Mouse (Mus musculus) hindbrain, embryonic 13.5 days (tissue): Measurements from ENCODE around the gene Sycp3. TPM values are rescaled to one million over a fixed set of nuclear protein-coding genes. Genes with fewer than 3 reads are reported as not detected.
A peak's percentile ranks its signal among the peaks of the same experiment; 100 is the strongest.

Experiments
- ATAC-seq: fragments of 200-750 bp; cut with Nextera tagmentation; 2 replicates; pipeline ENCODE4 v1.8.0; 2017; ENCODE audit warnings: moderate TSS enrichment; ENCODE audit not compliant: low FRiP score
- H3K27ac ChIP-seq: fragments of 300-500 bp; sonication (generic); 2 replicates; pipeline ENCODE4 v1.5.1; 2015; ENCODE audit warnings: inconsistent platforms, mild to moderate bottlenecking, moderate library complexity
- H3K27me3 ChIP-seq: fragments of 300-500 bp; sonication (generic); 2 replicates; pipeline ENCODE4 v1.6.1; 2015; ENCODE audit warnings: mild to moderate bottlenecking, inconsistent platforms
- H3K36me3 ChIP-seq: fragments of 300-500 bp; sonication (generic); 2 replicates; pipeline ENCODE4 v1.6.1; 2015; ENCODE audit warnings: mild to moderate bottlenecking, inconsistent platforms
- H3K4me1 ChIP-seq: fragments of 300-500 bp; sonication (generic); replicated peaks from 2 replicates; pipeline ENCODE4 v1.6.1; 2015; ENCODE audit warnings: inconsistent platforms
- H3K4me2 ChIP-seq: fragments of 300-500 bp; sonication (generic); 2 replicates; pipeline ENCODE4 v1.6.1; 2015; ENCODE audit warnings: inconsistent platforms, mild to moderate bottlenecking, moderate library complexity
- H3K4me3 ChIP-seq: fragments of 300-500 bp; sonication (generic); 2 replicates; pipeline ENCODE4 v1.5.1; 2015; ENCODE audit warnings: mild to moderate bottlenecking, inconsistent platforms
- H3K9ac ChIP-seq: fragments of 300-500 bp; sonication (generic); 2 replicates; pipeline ENCODE4 v1.6.1; 2015; ENCODE audit warnings: mild to moderate bottlenecking, inconsistent platforms
- H3K9me3 ChIP-seq: fragments of 300-500 bp; sonication (generic); 2 replicates; pipeline ENCODE4 v1.6.1; 2016; ENCODE audit warnings: inconsistent platforms
- WGBS: fragments of 180-500 bp; shearing (Covaris S2); methylation state at CpG from one replicate; pipeline ENCODE4 v1.1.7; 2015; 5-methylcytosine and 5-hydroxymethylcytosine counted together
- polyA plus RNA-seq: library from polyadenylated mRNA; unstranded; fragments of >200 nt; fragmentation: Nextera tagmentation; extraction: Ambion mirVana; gene quantifications from 2 replicates; pipeline ENCODE4 v1.2.1, GENCODE M21; 2015

Gene Sycp3
- polyA plus RNA-seq = 0.14 and 0.43 TPM in 2 replicates

GRCm38 (mm10) chr10:88459502-88459992 is at the start of gene Sycp3:
Gene Sycp3, plus strand, starts transcription at chr10:88459569.
- Histone ChIP-seq H3K9ac (no peak within 1 kb of the TSS), H3K27me3 (no peaks in the 10 kb centered on the region), H3K36me3 (no peaks in the 10 kb centered on the region), H3K4me3 (no peak within 1 kb of the TSS), H3K27ac (no peak within 1 kb of the TSS), H3K4me2 (no peak within 1 kb of the TSS), H3K9me3 (no peaks in the 10 kb centered on the region), H3K4me1 (no peaks in the 10 kb centered on the region)
- 0 out of 2 replicates have a peak, but pooled peaks have one; percentile 43 for ATAC-seq
- 89% methylated on average over 33 of the region's 33 CpGs for WGBS

DNA sequence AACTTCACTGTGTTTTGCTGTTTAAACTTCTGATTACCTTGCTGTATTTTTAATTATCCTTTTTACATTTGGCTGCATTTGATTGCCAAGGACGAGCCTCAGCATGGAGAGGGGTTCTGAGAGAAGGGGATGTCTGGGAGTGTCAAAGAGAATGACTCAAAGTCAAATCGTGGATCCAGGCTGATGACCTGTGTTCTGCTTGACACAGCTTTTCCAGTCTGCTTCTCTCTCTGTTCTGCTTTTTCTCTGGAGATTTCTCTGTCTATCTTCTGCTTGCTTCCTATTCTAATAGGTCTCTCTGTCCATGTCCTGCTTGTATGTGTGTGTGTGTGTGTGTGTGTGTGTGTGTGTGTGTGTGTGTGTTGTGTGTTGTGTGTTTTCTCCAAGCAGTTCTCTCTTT is 49.6 kb upstream of the Sycp3 start:
- Histone ChIP-seq H3K27ac (no peak overlapping the region), H3K27me3 (no peaks in the 10 kb centered on the region), H3K36me3 (peaks cover under 1% of the 10 kb centered on the region), H3K9ac (no peak overlapping the region), H3K4me1 (0 out of 2 replicates have a peak, but pooled peaks cover 6% of the 10 kb centered on the region), H3K4me3 (no peak overlapping the region), H3K4me2 (no peak overlapping the region), H3K9me3 (no peaks in the 10 kb centered on the region)
- WGBS = 76% methylated on average over 2 of the region's 2 CpGs
- ATAC-seq = no peak

DNA sequence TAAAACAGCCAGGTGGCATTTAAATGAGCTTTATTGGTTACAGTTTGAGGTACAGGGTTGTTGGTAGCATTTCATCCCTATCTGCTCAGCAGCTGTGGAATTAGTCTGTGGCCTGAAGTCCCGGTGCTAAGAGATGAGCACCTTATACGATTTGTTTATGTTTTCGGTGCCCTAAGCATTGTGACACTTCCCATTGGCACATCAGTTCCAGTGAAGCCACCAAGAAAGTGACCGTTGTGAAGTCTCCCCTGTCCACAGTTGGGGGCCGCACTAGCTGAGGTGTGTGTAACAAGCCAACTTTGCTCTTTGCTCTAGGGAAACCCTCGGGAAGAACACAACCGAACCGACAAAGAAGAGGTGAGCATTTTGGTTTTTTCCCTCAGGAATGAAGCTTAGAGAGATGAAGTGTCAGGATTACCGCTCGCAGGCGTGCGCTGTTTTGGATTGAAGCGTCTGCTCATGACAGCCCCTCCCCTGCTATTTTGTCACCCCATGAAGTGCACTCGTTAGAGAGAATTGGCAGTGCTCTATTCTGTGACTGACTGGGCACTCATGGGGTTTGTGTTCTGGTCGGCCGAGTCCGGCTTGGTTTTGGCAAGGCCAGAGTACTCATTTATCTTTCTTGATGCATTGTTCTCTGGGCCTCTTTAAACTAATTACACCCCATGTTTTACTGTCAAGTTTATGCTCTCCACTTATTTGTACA is 46.9 kb upstream of the Sycp3 start:
- 68% methylated on average over 17 of the region's 17 CpGs for WGBS
- no peak overlapping the region for H3K9ac ChIP-seq
- no peak overlapping the region for H3K4me3 ChIP-seq
- peaks cover 21% of the 10 kb centered on the region for H3K36me3 ChIP-seq
- H3K9me3 ChIP-seq = no peaks in the 10 kb centered on the region
- no peak overlapping the region for H3K4me2 ChIP-seq
- 0 out of 2 replicates have a peak, but pooled peaks cover 6% of the 10 kb centered on the region for H3K4me1 ChIP-seq
- no peak overlapping the region for H3K27ac ChIP-seq
- no peaks in the 10 kb centered on the region for H3K27me3 ChIP-seq
- no peak; the same call in 1 of the 2 replicates for ATAC-seq

GRCm38 (mm10) chr10:88417686-88418085 is 41.7 kb upstream of the Sycp3 start:
- Histone ChIP-seq H3K27ac (no peak overlapping the region), H3K4me3 (no peak overlapping the region), H3K4me2 (no peak overlapping the region), H3K36me3 (peaks cover 65% of the 10 kb centered on the region), H3K9ac (no peak overlapping the region), H3K9me3 (no peaks in the 10 kb centered on the region), H3K27me3 (no peaks in the 10 kb centered on the region), H3K4me1 (0 out of 2 replicates have a peak, but pooled peaks cover under 1% of the 10 kb centered on the region)
- no peak for ATAC-seq
- WGBS = 83% methylated on average over 5 of the region's 5 CpGs

DNA sequence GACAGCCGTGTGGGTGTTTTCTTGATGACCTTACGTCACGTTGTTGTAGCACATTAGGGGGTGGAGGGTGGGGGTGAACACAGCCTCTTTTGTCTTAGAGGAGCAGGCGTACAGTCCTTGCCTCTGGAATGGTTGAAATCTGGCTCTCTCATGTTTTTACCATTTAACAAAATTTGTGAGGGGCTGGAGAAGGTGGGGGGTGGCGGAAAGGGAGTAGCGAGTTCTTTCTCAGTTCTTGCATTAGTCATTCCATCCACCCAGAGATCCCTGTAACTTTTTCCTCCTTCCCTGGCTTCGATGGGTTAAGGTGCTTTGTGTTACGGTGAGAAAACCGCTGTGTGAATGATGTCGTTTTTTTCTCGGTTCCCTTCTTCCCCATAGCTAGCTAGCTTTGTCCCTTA is 39.2 kb upstream of the Sycp3 start:
- Histone ChIP-seq H3K27ac (no peak overlapping the region), H3K4me3 (no peak overlapping the region), H3K9ac (no peak overlapping the region), H3K27me3 (no peaks in the 10 kb centered on the region), H3K9me3 (no peaks in the 10 kb centered on the region), H3K4me1 (no peaks in the 10 kb centered on the region), H3K4me2 (no peak overlapping the region), H3K36me3 (peaks cover 69% of the 10 kb centered on the region)
- no peak for ATAC-seq
- 76% methylated on average over 11 of the region's 11 CpGs for WGBS

DNA sequence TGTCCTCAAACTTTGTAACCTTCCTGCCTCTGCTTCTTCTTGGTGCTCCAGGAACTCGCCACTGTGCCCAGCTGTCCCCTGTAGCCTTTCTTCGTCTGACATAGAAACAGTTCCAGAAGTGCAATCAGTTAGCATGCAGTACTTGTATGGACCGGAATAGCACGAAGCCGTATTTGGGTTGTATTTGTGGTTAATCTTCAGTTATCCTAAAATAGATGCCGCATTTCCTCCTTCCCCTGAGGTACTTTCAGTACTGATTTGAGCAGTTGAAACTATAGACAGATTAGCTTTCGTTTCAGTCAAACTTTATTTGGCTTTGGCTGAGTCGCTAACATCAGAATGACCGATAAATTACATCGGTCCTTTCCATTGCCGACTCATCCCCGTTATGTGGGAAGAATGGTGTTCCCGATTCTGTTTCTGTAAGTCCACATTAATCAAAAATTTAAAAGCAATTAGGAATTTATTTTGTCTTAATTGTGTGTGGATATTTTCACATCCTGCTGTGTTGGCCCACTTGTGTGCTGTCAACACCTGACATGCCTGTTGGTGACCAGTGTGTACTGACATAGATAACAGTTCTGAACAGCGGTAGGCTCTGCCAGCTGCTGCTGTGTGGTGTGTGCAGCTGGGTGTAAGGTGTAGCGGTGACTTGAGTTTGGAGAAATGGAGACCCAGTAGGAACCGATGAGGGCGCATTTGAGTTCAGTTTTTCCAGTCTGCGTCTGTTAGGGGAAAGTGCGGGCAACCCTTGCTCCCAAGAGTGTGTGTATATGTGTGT is 38.5 kb upstream of the Sycp3 start:
- Histone ChIP-seq H3K9me3 (no peaks in the 10 kb centered on the region), H3K4me1 (no peaks in the 10 kb centered on the region), H3K27me3 (no peaks in the 10 kb centered on the region), H3K27ac (no peak overlapping the region), H3K4me3 (no peak overlapping the region), H3K36me3 (peaks cover 61% of the 10 kb centered on the region), H3K9ac (no peak overlapping the region), H3K4me2 (no peak overlapping the region)
- WGBS = 94% methylated on average over 19 of the region's 19 CpGs
- no peak for ATAC-seq

DNA sequence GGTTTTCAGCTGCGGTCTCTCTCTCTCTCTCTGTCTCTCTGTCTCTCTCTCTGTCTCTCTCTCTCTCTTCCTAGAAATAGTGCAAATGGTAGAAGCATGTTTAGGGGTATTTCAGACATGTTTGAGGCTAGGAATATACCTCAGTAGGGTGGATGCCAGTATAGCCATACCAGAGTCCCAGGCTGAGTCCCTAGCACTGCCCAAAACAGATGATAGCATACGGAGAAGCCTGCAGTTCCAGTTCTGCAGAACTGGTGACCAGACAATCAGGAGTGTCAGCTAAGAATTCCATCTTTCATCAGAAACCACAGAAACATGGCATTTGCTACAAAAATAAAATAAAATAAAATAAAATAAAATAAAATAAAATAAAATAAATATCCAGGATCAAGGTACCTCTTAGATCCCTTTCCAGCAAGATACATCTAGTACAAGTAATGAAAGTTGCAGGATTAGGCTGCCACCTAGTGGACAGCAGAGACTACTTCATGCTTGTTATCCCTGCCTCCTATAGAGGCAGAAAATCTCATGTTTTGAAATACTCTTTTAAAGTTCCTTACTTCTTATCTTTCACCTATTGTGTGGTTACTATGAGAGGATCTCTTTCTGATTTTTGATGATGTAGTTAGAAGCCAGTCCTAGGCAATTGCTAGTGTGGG is 33.1 kb upstream of the Sycp3 start:
- ATAC-seq = peak; percentile 84; the same call in 1 of the 2 replicates
- Histone ChIP-seq H3K9me3 (no peaks in the 10 kb centered on the region), H3K27me3 (no peaks in the 10 kb centered on the region), H3K27ac (no peak overlapping the region), H3K4me3 (no peak overlapping the region), H3K4me1 (no peaks in the 10 kb centered on the region), H3K9ac (no peak overlapping the region), H3K36me3 (peaks cover 53% of the 10 kb centered on the region), H3K4me2 (no peak overlapping the region)
- 94% methylated on average over 2 of the region's 2 CpGs for WGBS

DNA sequence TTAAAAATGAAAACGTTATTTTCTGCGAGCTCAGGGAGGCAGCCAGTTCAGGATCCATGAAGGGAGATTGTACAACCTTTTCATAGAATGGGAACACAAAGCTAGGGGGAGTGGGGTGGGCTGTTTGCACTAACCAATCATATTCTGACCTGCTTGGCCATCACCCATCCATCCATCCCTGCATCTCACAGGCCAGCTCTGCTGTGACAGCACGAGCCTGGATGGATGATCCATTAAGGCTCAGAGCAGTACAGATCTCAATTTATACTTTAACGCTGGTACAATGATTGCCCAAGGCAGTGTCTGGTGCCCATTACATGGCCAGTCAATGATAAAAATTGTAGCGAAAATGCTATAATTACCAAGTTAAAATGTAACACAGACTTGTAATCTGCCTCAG is 32.5 kb upstream of the Sycp3 start:
- no peak overlapping the region for H3K4me3 ChIP-seq
- peaks cover 52% of the 10 kb centered on the region for H3K36me3 ChIP-seq
- H3K9ac ChIP-seq = peak overlapping the region; percentile 40
- H3K9me3 ChIP-seq = no peaks in the 10 kb centered on the region
- H3K27ac ChIP-seq = no peak overlapping the region
- H3K4me2 ChIP-seq = no peak overlapping the region
- H3K4me1 ChIP-seq = no peaks in the 10 kb centered on the region
- H3K27me3 ChIP-seq = no peaks in the 10 kb centered on the region
- WGBS = 64% methylated on average over 5 of the region's 5 CpGs
- ATAC-seq = 0 out of 2 replicates have a peak, but pooled peaks have one; percentile 40

DNA sequence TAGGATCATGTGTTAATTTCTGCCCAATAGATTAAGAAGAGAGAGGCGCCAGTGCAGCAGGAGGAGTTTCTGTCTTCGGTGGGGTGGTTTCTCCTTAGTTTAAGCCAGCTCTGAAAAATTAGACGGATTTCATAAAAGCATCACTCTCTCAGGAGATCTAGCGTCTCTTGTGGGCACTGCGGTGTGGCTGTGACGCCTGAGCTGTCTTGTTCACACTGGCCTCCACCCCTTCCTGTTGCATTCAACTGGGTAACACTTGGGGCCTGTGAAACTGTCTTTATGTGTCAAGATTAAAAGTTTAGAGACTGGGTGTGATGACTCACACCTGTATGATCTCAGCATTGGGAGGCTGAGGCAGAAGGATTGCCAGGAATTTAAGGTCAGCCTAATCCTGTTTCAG is 31.4 kb upstream of the Sycp3 start:
- ATAC-seq = no peak
- 93% methylated on average over 6 of the region's 6 CpGs for WGBS
- H3K36me3 ChIP-seq = peaks cover 50% of the 10 kb centered on the region

DNA sequence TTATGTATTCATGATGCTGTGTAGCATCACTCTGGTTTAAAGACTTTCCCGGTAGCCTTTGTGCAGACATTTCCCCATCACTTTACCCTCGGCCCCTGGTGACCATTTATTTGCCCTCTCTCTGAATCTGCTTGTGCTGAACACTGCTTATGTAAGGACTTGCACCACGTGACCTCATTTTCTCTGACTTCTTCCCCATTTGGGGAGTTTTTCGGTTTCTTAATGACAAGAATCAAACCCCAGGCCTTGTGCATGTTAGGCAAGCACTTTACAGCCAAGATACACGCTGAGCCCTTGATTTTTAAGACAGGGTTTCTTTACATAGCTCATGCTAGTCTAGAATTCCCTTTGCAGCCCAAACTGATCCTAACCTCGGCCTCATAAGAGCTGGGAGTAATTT is 18.1 kb upstream of the Sycp3 start:
- ATAC-seq = no peak
- peaks cover 52% of the 10 kb centered on the region for H3K36me3 ChIP-seq
- no peak overlapping the region for H3K27ac ChIP-seq
- no peak overlapping the region for H3K4me3 ChIP-seq
- no peaks in the 10 kb centered on the region for H3K27me3 ChIP-seq
- no peaks in the 10 kb centered on the region for H3K4me1 ChIP-seq
- H3K4me2 ChIP-seq = no peak overlapping the region
- no peaks in the 10 kb centered on the region for H3K9me3 ChIP-seq
- 91% methylated on average over 6 of the region's 6 CpGs for WGBS
- no peak overlapping the region for H3K9ac ChIP-seq

More for the DNA sequence above, 31.4 kb upstream of the Sycp3 start:
- H3K4me1 ChIP-seq = no peaks in the 10 kb centered on the region
- no peak overlapping the region for H3K4me3 ChIP-seq
- H3K4me2 ChIP-seq = no peak overlapping the region
- no peaks in the 10 kb centered on the region for H3K9me3 ChIP-seq
- no peak overlapping the region for H3K27ac ChIP-seq
- no peak overlapping the region for H3K9ac ChIP-seq
- H3K27me3 ChIP-seq = no peaks in the 10 kb centered on the region

DNA sequence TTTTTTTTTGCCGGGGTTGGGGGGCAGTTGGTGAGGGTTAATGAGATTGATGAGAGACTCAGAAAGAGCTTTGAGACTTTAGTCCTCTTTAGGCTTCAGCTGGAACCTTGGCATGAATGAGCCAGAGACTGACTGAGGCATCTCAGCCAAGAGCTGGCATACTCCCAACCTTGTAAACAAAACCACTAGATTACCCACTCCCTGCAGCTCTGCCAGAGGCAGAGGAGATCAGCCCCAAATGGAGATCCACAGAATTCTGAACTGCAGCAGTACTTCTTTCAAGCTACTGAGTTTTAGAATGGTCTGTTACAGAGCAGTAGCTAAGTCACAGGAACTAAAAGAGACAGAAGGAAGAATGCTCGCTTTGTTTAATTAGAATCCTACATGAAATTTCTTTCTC is 8.1 kb upstream of the Sycp3 start:
- Histone ChIP-seq H3K4me2 (no peak overlapping the region), H3K4me3 (no peak overlapping the region), H3K27me3 (no peaks in the 10 kb centered on the region), H3K4me1 (no peaks in the 10 kb centered on the region), H3K27ac (no peak overlapping the region), H3K9me3 (no peaks in the 10 kb centered on the region), H3K9ac (no peak overlapping the region), H3K36me3 (peaks cover 6% of the 10 kb centered on the region; the same call in 1 of the 2 replicates)
- WGBS = 73% methylated on average over 2 of the region's 2 CpGs
- ATAC-seq = no peak

DNA sequence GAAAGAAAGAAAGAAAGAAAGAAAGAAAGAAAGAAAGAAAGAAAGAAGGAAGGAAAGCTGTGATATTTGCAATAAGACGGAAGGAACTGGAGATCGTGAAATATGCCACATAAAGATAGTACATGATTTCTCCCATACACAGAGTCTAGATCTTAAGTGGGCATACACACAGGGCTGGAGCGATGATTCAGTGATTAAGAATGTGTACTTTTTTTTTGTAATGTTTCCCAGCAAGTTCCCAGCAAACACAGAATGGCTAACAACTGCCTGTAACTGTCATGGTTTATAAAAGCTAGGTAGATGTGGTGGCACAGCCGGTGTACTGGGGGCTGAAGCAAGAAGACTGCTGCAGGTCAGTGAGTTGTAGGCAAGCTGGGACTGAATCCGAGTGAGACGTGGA is 7.4 kb upstream of the Sycp3 start:
- Histone ChIP-seq H3K9ac (no peak overlapping the region), H3K4me1 (no peaks in the 10 kb centered on the region), H3K9me3 (no peaks in the 10 kb centered on the region), H3K27me3 (no peaks in the 10 kb centered on the region), H3K27ac (no peak overlapping the region), H3K36me3 (no peaks in the 10 kb centered on the region), H3K4me3 (no peak overlapping the region), H3K4me2 (no peak overlapping the region)
- WGBS = 79% methylated on average over 6 of the region's 6 CpGs
- no peak for ATAC-seq
